Mouse (Mus musculus) c-Kit-negative CD71-positive TER-119-positive erythroid progenitor cells, embryonic 14.5 days (primary cell): ENCODE measurements around the gene Cnksr3.

Source experiments
- DNase-seq: peaks from one replicate; pipeline ENCODE4 v3.0.0-alpha.2; 2013; ENCODE audit warnings: low read depth, low spot score

Cnksr3 gene

GRCm38 (mm10) chr10:7149671-7150595 is 62.1 kb downstream of the Cnksr3 start:
- no peak for DNase-seq

GRCm38 (mm10) chr10:7145614-7146013 is 66.4 kb downstream of the Cnksr3 start:
- DNase-seq = no peak

- DNase-seq = no peak
Observed at GRCm38 (mm10) chr10:7144081-7144783, 67.8 kb downstream of the Cnksr3 start.

- no peak for DNase-seq
Observed at GRCm38 (mm10) chr10:7142287-7142686, 69.8 kb downstream of the Cnksr3 start.

- no peak for DNase-seq
Observed at GRCm38 (mm10) chr10:7140282-7140681, 71.8 kb downstream of the Cnksr3 start.

GRCm38 (mm10) chr10:7138049-7138448 is 74.0 kb downstream of the Cnksr3 start:
- DNase-seq = no peak

- DNase-seq = no peak
Observed at GRCm38 (mm10) chr10:7135751-7136150, 76.3 kb downstream of the Cnksr3 start.

GRCm38 (mm10) chr10:7133005-7133404 is 79.0 kb downstream of the Cnksr3 start:
- DNase-seq = no peak

GRCm38 (mm10) chr10:7131441-7131840 is 80.6 kb downstream of the Cnksr3 start:
- DNase-seq = no peak

- no peak for DNase-seq
Observed at GRCm38 (mm10) chr10:7127828-7128227, 84.2 kb downstream of the Cnksr3 start.

- DNase-seq = no peak
Observed at GRCm38 (mm10) chr10:7126882-7127281, 85.2 kb downstream of the Cnksr3 start.

GRCm38 (mm10) chr10:7126287-7126686 is 85.8 kb downstream of the Cnksr3 start:
- no peak for DNase-seq

GRCm38 (mm10) chr10:7124993-7125392 is 87.0 kb downstream of the Cnksr3 start:
- DNase-seq = no peak

- no peak for DNase-seq
Observed at GRCm38 (mm10) chr10:7122294-7122693, 89.7 kb downstream of the Cnksr3 start.

- DNase-seq = no peak
Observed at GRCm38 (mm10) chr10:7120206-7120605, 91.8 kb downstream of the Cnksr3 start.

GRCm38 (mm10) chr10:7118258-7119077 is 93.6 kb downstream of the Cnksr3 start:
- no peak for DNase-seq

- DNase-seq = no peak
Observed at GRCm38 (mm10) chr10:7117785-7118184, 94.3 kb downstream of the Cnksr3 start.

GRCm38 (mm10) chr10:7114796-7115195 is 97.2 kb downstream of the Cnksr3 start:
- no peak for DNase-seq

GRCm38 (mm10) chr10:7113747-7114146 is 98.3 kb downstream of the Cnksr3 start:
- no peak for DNase-seq

GRCm38 (mm10) chr10:7113144-7113543 is 98.9 kb downstream of the Cnksr3 start:
- no peak for DNase-seq

GRCm38 (mm10) chr10:7111462-7112000 is 100.5 kb downstream of the Cnksr3 start:
- no peak for DNase-seq

GRCm38 (mm10) chr10:7103872-7104271 is 108.2 kb downstream of the Cnksr3 start:
- DNase-seq = no peak
